Mouse (Mus musculus) bone marrow, adult 2 months (tissue): ENCODE data around the gene Grip1.

Source experiments
- CTCF ChIP-seq: fragments of 200-500 bp; IDR thresholded peaks from 2 replicates; pipeline ENCODE4 v1.5.1; 2011; ENCODE audit warnings: low read length, control low read depth; ENCODE audit not compliant: control insufficient read depth, insufficient read depth
- POLR2A ChIP-seq: fragments of 200-500 bp; IDR thresholded peaks from 2 replicates; pipeline ENCODE4 v1.6.1; 2011; ENCODE audit warnings: low read depth, mild to moderate bottlenecking, control low read depth, low read length, borderline replicate concordance; ENCODE audit not compliant: control insufficient read depth

- no peak for TF ChIP-seq CTCF
- no peak for TF ChIP-seq POLR2A
These were observed 178.3 kb downstream of the Grip1 start for GRCm38 (mm10) chr10:119631966-119632365.
